Mouse (Mus musculus) C2C12 (cell line): ENCODE data around the gene Olfr792. TPM values are rescaled to one million over a fixed set of nuclear protein-coding genes. Genes with fewer than 3 reads are reported as not detected.

Experiments used
- H3K27me3 ChIP-seq: one replicate; pipeline ENCODE4 v1.6.1; 2011; ENCODE audit not compliant: control insufficient read depth, insufficient read depth, insufficient read length
- H3K36me3 ChIP-seq: one replicate; pipeline ENCODE4 v1.6.1; 2011; ENCODE audit not compliant: control insufficient read depth, insufficient read depth
- H3K4me3 ChIP-seq: one replicate; pipeline ENCODE4 v1.5.1; 2011; ENCODE audit warnings: mild to moderate bottlenecking, control low read depth; ENCODE audit not compliant: poor library complexity, insufficient read depth, severe bottlenecking
- H3K79me2 ChIP-seq: one replicate; pipeline ENCODE4 v1.6.1; 2011; ENCODE audit not compliant: control insufficient read depth, insufficient read depth
- H3K79me3 ChIP-seq: one replicate; pipeline ENCODE4 v1.6.1; 2011; ENCODE audit warnings: low read depth, control low read depth
- H3ac ChIP-seq: one replicate; pipeline ENCODE3; 2011; ENCODE audit warnings: low read depth; ENCODE audit not compliant: control insufficient read depth, insufficient read length
- CEBPB ChIP-seq: IDR thresholded peaks from one replicate; pipeline ENCODE4 v1.6.1; 2011; ENCODE audit warnings: low read depth, mild to moderate bottlenecking, control low read depth, moderate library complexity
- CTCF ChIP-seq: IDR thresholded peaks from one replicate; pipeline ENCODE4 v1.5.1; 2011; ENCODE audit not compliant: control insufficient read depth, insufficient read depth, insufficient read length
- FOSL1 ChIP-seq: IDR thresholded peaks from one replicate; pipeline ENCODE4 v1.8.0; 2011; ENCODE audit warnings: mild to moderate bottlenecking, low read length; ENCODE audit not compliant: poor library complexity, insufficient read depth, severe bottlenecking
- MAX ChIP-seq: IDR thresholded peaks from one replicate; pipeline ENCODE4 v1.6.1; 2011; ENCODE audit warnings: mild to moderate bottlenecking, control low read depth
- MYOD1 ChIP-seq: IDR thresholded peaks from one replicate; pipeline ENCODE4 v1.6.1; 2011; ENCODE audit warnings: low read depth; ENCODE audit not compliant: control insufficient read depth, insufficient read length
- MYOG ChIP-seq: IDR thresholded peaks from one replicate; pipeline ENCODE4 v1.6.1; 2011; ENCODE audit not compliant: control insufficient read depth, insufficient read length; ENCODE audit errors: extremely low read depth
- USF1 ChIP-seq: IDR thresholded peaks from one replicate; pipeline ENCODE4 v1.6.1; 2011; ENCODE audit warnings: low read depth, mild to moderate bottlenecking, control low read depth, moderate library complexity
- long read RNA-seq, 2 experiments: library from polyadenylated mRNA; unstranded; transcript quantifications; one replicate each; pipeline ENCODE4 v2.0.0; 2019 to 2020
- polyA plus RNA-seq: library from polyadenylated mRNA; unstranded; fragments of >200 nt; fragmentation: generic; extraction: Trizol; gene quantifications from one replicate; pipeline ENCODE4 v1.2.1, GENCODE M21; 2012; ENCODE audit warnings: missing spikeins

The Olfr792 gene
- polyA plus RNA-seq, result not detected
- long read RNA-seq, experiment 1, result 0 reads
- long read RNA-seq, experiment 2, result 0 reads

DNA sequence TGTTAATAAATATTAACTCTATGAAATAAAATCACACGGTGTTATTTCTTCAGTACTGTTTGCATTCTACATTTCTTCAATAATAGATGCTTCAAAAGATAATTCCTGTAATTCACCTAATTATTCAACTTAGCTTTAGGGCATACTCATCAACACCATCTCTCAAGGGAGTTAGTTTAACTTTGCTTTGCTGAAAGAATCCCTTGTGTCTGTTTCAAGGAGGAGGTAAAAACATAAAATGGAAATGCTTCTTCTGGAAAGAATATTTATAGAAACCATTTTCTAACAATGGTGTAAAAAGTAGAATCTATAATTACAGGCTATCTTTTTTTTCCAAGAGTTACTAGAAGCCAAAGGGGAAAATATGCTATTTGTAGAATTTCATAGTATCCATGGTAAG, at the start of gene Olfr792:
Olfr792 (plus strand) TSS at position 301 of the 400 bp plus-strand sequence.
- Histone ChIP-seq H3ac (no peak within 1 kb of the TSS), H3K79me3 (no peaks in the 10 kb centered on the region), H3K79me2 (no peaks in the 10 kb centered on the region), H3K27me3 (no peaks in the 10 kb centered on the region), H3K36me3 (no peaks in the 10 kb centered on the region), H3K4me3 (no peak within 1 kb of the TSS)
- TF ChIP-seq USF1, result no peak
- no peak for TF ChIP-seq CTCF
- no peak for TF ChIP-seq MAX
- no peak for TF ChIP-seq MYOG

- H3K36me3 ChIP-seq, result no peaks in the 10 kb centered on the region
- no peaks in the 10 kb centered on the region for H3K79me2 ChIP-seq
- H3K79me3 ChIP-seq, result no peaks in the 10 kb centered on the region
- H3K4me3 ChIP-seq, result no peak overlapping the region
- no peaks in the 10 kb centered on the region for H3K27me3 ChIP-seq
- H3ac ChIP-seq, result no peak overlapping the region
- TF ChIP-seq MYOD1 (no peak), MYOG (no peak)
Observed at GRCm38 (mm10) chr10:129490101-129490500, 48.9 kb upstream of the Olfr792 start.

DNA sequence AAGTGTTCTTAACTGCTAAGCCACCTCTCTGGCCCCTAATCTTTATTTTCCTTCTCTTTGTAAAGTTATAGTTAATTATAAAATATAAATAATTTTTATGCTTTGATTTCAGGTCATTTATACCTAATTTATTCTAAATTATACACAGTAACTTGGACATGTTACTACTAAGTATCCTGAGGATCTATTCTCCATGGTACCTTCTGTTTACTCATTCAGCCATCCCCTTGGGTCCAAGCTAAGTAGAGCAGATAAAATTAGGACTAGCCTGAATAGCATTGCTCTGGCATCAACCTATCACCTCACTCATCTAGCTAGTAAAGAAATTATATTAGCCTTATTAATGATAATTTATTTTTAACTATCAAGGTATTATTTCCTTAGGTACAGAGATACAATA, 40.8 kb upstream of the Olfr792 start, which contains the start of gene Olfr790:
Olfr790 (plus strand) TSS at position 301 of the 400 bp plus-strand sequence.
- H3K79me3 ChIP-seq, result no peaks in the 10 kb centered on the region
- no peaks in the 10 kb centered on the region for H3K36me3 ChIP-seq
- no peaks in the 10 kb centered on the region for H3K79me2 ChIP-seq
- TF ChIP-seq CTCF (no peak), CEBPB (no peak), MYOD1 (no peak), MYOG (no peak), FOSL1 (no peak)
- H3K27me3 ChIP-seq, result no peaks in the 10 kb centered on the region
- no peak within 1 kb of the TSS for H3ac ChIP-seq
- H3K4me3 ChIP-seq, result no peak within 1 kb of the TSS

- no peaks in the 10 kb centered on the region for H3K79me2 ChIP-seq
- TF ChIP-seq CTCF (no peak), MYOD1 (no peak), MYOG (no peak), CEBPB (no peak)
- H3K4me3 ChIP-seq, result no peak within 1 kb of the TSS
- H3K27me3 ChIP-seq, result no peaks in the 10 kb centered on the region
- H3ac ChIP-seq, result no peak within 1 kb of the TSS
- H3K79me3 ChIP-seq, result no peaks in the 10 kb centered on the region
- H3K36me3 ChIP-seq, result no peaks in the 10 kb centered on the region
Observed at GRCm38 (mm10) chr10:129521492-129521891, 17.5 kb upstream of the Olfr792 start, which contains the start of gene Olfr791. Gene Olfr791 (plus strand): TSS chr10:129521792.

GRCm38 (mm10) chr10:129549354-129549753, 10.4 kb downstream of the Olfr792 start:
- H3K4me3 ChIP-seq, result no peak overlapping the region
- TF ChIP-seq CTCF (no peak), MYOG (no peak), CEBPB (no peak), USF1 (no peak), MYOD1 (no peak), MAX (no peak), FOSL1 (no peak)
- H3ac ChIP-seq, result no peak overlapping the region
- H3K79me2 ChIP-seq, result no peaks in the 10 kb centered on the region
- H3K79me3 ChIP-seq, result no peaks in the 10 kb centered on the region
- H3K27me3 ChIP-seq, result no peaks in the 10 kb centered on the region
- H3K36me3 ChIP-seq, result no peaks in the 10 kb centered on the region

DNA sequence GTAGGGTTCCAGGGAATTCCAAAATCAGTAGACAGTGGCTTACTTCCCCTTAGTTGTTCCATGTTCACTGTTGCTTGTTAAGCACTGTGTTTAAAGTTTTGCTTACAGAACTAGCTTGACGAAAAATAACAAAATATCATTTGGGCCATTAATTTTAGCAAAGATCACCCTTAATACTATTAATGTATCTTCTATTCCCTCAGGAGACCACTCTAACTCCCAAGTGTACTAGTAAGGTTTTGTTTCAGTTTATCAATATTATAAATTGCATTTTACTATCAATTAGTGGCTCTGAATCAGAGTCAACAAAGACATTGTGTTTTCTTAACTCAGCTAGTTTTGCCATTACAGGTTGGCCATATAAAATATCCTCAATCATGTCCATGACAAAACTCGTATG, 28.4 kb downstream of the Olfr792 start, which contains the start of gene Olfr794:
Olfr794 (plus strand) TSS at position 301 of the 400 bp plus-strand sequence.
- no peaks in the 10 kb centered on the region for H3K27me3 ChIP-seq
- H3K36me3 ChIP-seq, result no peaks in the 10 kb centered on the region
- TF ChIP-seq MAX (no peak), CEBPB (no peak), MYOG (no peak), FOSL1 (no peak), MYOD1 (no peak), CTCF (no peak), USF1 (no peak)
- H3K79me2 ChIP-seq, result no peaks in the 10 kb centered on the region
- H3ac ChIP-seq, result no peak within 1 kb of the TSS
- H3K79me3 ChIP-seq, result no peaks in the 10 kb centered on the region
- H3K4me3 ChIP-seq, result no peak within 1 kb of the TSS
